Mouse (Mus musculus): ENCODE measurements around the gene Ppme1. TPM values are rescaled to one million over a fixed set of nuclear protein-coding genes. Genes with fewer than 3 reads are reported as not detected.

Ppme1 gene
- polyA plus RNA-seq (2016; fragmentation: Nextera tagmentation; extraction: Ambion mirVana), result 53.8 and 60.6 TPM in 2 replicates

GRCm38 (mm10) chr7:100371495-100372451 is at the start of gene Ppme1, which contains the start of gene C2cd3:
Gene Ppme1 (minus strand): TSS chr7:100372307.
Gene C2cd3 (plus strand): TSS chr7:100372233.
- under 1% methylated on average over 54 of the region's 54 CpGs for WGBS
- H3K4me2 ChIP-seq, result peak within 1 kb of the TSS; percentile 68

GRCm38 (mm10) chr7:100408684-100409083 is 36.6 kb upstream of the Ppme1 start:
- peaks cover 95% of the 10 kb centered on the region for H3K36me3 ChIP-seq
- H3K4me3 ChIP-seq (replicated peaks), result no peak overlapping the region
- ATAC-seq (ENCODE audit: insufficient number of reproducible peaks, insufficient read depth, low FRiP score, low TSS enrichment, low read depth), result no peak
- H3K4me1 ChIP-seq (replicated peaks), result no peaks in the 10 kb centered on the region
- no peak overlapping the region for H3K9ac ChIP-seq (replicated peaks)
- WGBS, result 89% methylated on average over 4 of the region's 4 CpGs
- H3K27me3 ChIP-seq, result no peaks in the 10 kb centered on the region
- no peak overlapping the region for H3K27ac ChIP-seq
- H3K9me3 ChIP-seq, result no peaks in the 10 kb centered on the region
- no peak overlapping the region for H3K4me2 ChIP-seq

More at GRCm38 (mm10) chr7:100371495-100372451, at the start of gene Ppme1, which contains the start of gene C2cd3:
- Histone ChIP-seq H3K27ac (peak within 1 kb of the TSS; percentile 88), H3K9me3 (no peaks in the 10 kb centered on the region), H3K36me3 (peaks cover 22% of the 10 kb centered on the region), H3K4me3 (replicated peaks) (peak within 1 kb of the TSS; percentile 80), H3K9ac (replicated peaks) (peak within 1 kb of the TSS; percentile 84), H3K4me1 (replicated peaks) (peaks cover 15% of the 10 kb centered on the region), H3K27me3 (no peaks in the 10 kb centered on the region)
- ATAC-seq (ENCODE audit: insufficient number of reproducible peaks, insufficient read depth, low FRiP score, low TSS enrichment, low read depth), result peak; percentile 99

GRCm38 (mm10) chr7:100407677-100408076 is 35.6 kb upstream of the Ppme1 start:
- Histone ChIP-seq H3K27ac (no peak overlapping the region), H3K27me3 (no peaks in the 10 kb centered on the region), H3K4me1 (replicated peaks) (no peaks in the 10 kb centered on the region), H3K36me3 (peaks cover 95% of the 10 kb centered on the region), H3K4me3 (replicated peaks) (no peak overlapping the region), H3K9me3 (no peaks in the 10 kb centered on the region), H3K9ac (replicated peaks) (no peak overlapping the region), H3K4me2 (no peak overlapping the region)
- 92% methylated on average over 5 of the region's 5 CpGs for WGBS
- ATAC-seq (ENCODE audit: insufficient number of reproducible peaks, insufficient read depth, low FRiP score, low TSS enrichment, low read depth), result no peak

- Histone ChIP-seq H3K4me3 (replicated peaks) (no peak overlapping the region), H3K9ac (replicated peaks) (no peak overlapping the region), H3K4me1 (replicated peaks) (no peaks in the 10 kb centered on the region), H3K36me3 (peaks cover 84% of the 10 kb centered on the region), H3K9me3 (no peaks in the 10 kb centered on the region), H3K27ac (no peak overlapping the region), H3K27me3 (no peaks in the 10 kb centered on the region), H3K4me2 (no peak overlapping the region)
- no peak for ATAC-seq (ENCODE audit: insufficient number of reproducible peaks, insufficient read depth, low FRiP score, low TSS enrichment, low read depth)
- 82% methylated on average over 4 of the region's 4 CpGs for WGBS
These were observed 30.6 kb upstream of the Ppme1 start for GRCm38 (mm10) chr7:100402715-100403114.

- no peak for ATAC-seq (ENCODE audit: insufficient number of reproducible peaks, insufficient read depth, low FRiP score, low TSS enrichment, low read depth)
- WGBS, result 27% methylated on average over 4 of the region's 4 CpGs
- Histone ChIP-seq H3K4me2 (no peak overlapping the region), H3K9ac (replicated peaks) (no peak overlapping the region), H3K4me1 (replicated peaks) (no peaks in the 10 kb centered on the region), H3K27ac (no peak overlapping the region), H3K9me3 (no peaks in the 10 kb centered on the region), H3K27me3 (no peaks in the 10 kb centered on the region), H3K36me3 (peaks cover 84% of the 10 kb centered on the region), H3K4me3 (replicated peaks) (no peak overlapping the region)
These were observed 28.9 kb upstream of the Ppme1 start for GRCm38 (mm10) chr7:100400899-100401539.

GRCm38 (mm10) chr7:100399231-100399913 is 27.3 kb upstream of the Ppme1 start:
- no peaks in the 10 kb centered on the region for H3K9me3 ChIP-seq
- no peak overlapping the region for H3K9ac ChIP-seq (replicated peaks)
- H3K4me1 ChIP-seq (replicated peaks), result no peaks in the 10 kb centered on the region
- H3K4me3 ChIP-seq (replicated peaks), result no peak overlapping the region
- no peak overlapping the region for H3K27ac ChIP-seq
- no peaks in the 10 kb centered on the region for H3K27me3 ChIP-seq
- WGBS, result 70% methylated on average over 8 of the region's 8 CpGs
- peaks cover 84% of the 10 kb centered on the region for H3K36me3 ChIP-seq
- no peak overlapping the region for H3K4me2 ChIP-seq
- ATAC-seq (ENCODE audit: insufficient number of reproducible peaks, insufficient read depth, low FRiP score, low TSS enrichment, low read depth), result no peak

GRCm38 (mm10) chr7:100392265-100392664 is 20.2 kb upstream of the Ppme1 start:
- Histone ChIP-seq H3K4me3 (replicated peaks) (no peak overlapping the region), H3K9ac (replicated peaks) (no peak overlapping the region), H3K27me3 (no peaks in the 10 kb centered on the region), H3K9me3 (no peaks in the 10 kb centered on the region), H3K4me1 (replicated peaks) (no peaks in the 10 kb centered on the region), H3K4me2 (no peak overlapping the region), H3K27ac (no peak overlapping the region), H3K36me3 (peaks cover 98% of the 10 kb centered on the region)
- WGBS, result 82% methylated on average over 2 of the region's 2 CpGs
- ATAC-seq (ENCODE audit: insufficient number of reproducible peaks, insufficient read depth, low FRiP score, low TSS enrichment, low read depth), result no peak

GRCm38 (mm10) chr7:100390166-100390565 is 18.1 kb upstream of the Ppme1 start:
- Histone ChIP-seq H3K9ac (replicated peaks) (no peak overlapping the region), H3K4me2 (no peak overlapping the region), H3K27ac (no peak overlapping the region), H3K4me3 (replicated peaks) (no peak overlapping the region), H3K4me1 (replicated peaks) (no peaks in the 10 kb centered on the region), H3K9me3 (no peaks in the 10 kb centered on the region), H3K27me3 (no peaks in the 10 kb centered on the region), H3K36me3 (peaks cover 83% of the 10 kb centered on the region)
- no peak for ATAC-seq (ENCODE audit: insufficient number of reproducible peaks, insufficient read depth, low FRiP score, low TSS enrichment, low read depth)
- WGBS, result 90% methylated on average over 8 of the region's 8 CpGs

GRCm38 (mm10) chr7:100388174-100388573 is 16.1 kb upstream of the Ppme1 start:
- ATAC-seq (ENCODE audit: insufficient number of reproducible peaks, insufficient read depth, low FRiP score, low TSS enrichment, low read depth), result no peak
- H3K36me3 ChIP-seq, result peaks cover 74% of the 10 kb centered on the region
- H3K4me2 ChIP-seq, result no peak overlapping the region
- 99% methylated on average over 2 of the region's 2 CpGs for WGBS
- no peak overlapping the region for H3K27ac ChIP-seq
- H3K4me1 ChIP-seq (replicated peaks), result no peaks in the 10 kb centered on the region
- H3K4me3 ChIP-seq (replicated peaks), result no peak overlapping the region
- no peaks in the 10 kb centered on the region for H3K9me3 ChIP-seq
- H3K27me3 ChIP-seq, result no peaks in the 10 kb centered on the region
- H3K9ac ChIP-seq (replicated peaks), result no peak overlapping the region

- peaks cover 68% of the 10 kb centered on the region for H3K36me3 ChIP-seq
- WGBS, result 93% methylated on average over 2 of the region's 2 CpGs
- ATAC-seq (ENCODE audit: insufficient number of reproducible peaks, insufficient read depth, low FRiP score, low TSS enrichment, low read depth), result no peak
These were observed 11.1 kb upstream of the Ppme1 start for GRCm38 (mm10) chr7:100383207-100383606.

GRCm38 (mm10) chr7:100381161-100381560 is 9.1 kb upstream of the Ppme1 start:
- ATAC-seq (ENCODE audit: insufficient number of reproducible peaks, insufficient read depth, low FRiP score, low TSS enrichment, low read depth), result no peak
- peaks cover 70% of the 10 kb centered on the region for H3K36me3 ChIP-seq
- H3K4me2 ChIP-seq, result no peak overlapping the region
- no peaks in the 10 kb centered on the region for H3K27me3 ChIP-seq
- no peak overlapping the region for H3K27ac ChIP-seq
- no peak overlapping the region for H3K4me3 ChIP-seq (replicated peaks)
- H3K4me1 ChIP-seq (replicated peaks), result no peaks in the 10 kb centered on the region
- no peak overlapping the region for H3K9ac ChIP-seq (replicated peaks)
- no peaks in the 10 kb centered on the region for H3K9me3 ChIP-seq

More at GRCm38 (mm10) chr7:100383207-100383606, 11.1 kb upstream of the Ppme1 start:
- Histone ChIP-seq H3K27me3 (no peaks in the 10 kb centered on the region), H3K9ac (replicated peaks) (no peak overlapping the region), H3K4me1 (replicated peaks) (no peaks in the 10 kb centered on the region), H3K4me3 (replicated peaks) (no peak overlapping the region), H3K27ac (no peak overlapping the region), H3K4me2 (no peak overlapping the region), H3K9me3 (no peaks in the 10 kb centered on the region)
